Mouse (Mus musculus) liver, embryonic 14.5 days (tissue): ENCODE results near the gene Gramd1b. TPM values are rescaled to one million over a fixed set of nuclear protein-coding genes. Genes with fewer than 3 reads are reported as not detected.

Experiments
- ATAC-seq: fragments of 200-750 bp; cut with Nextera tagmentation; 2 replicates; pipeline ENCODE4 v1.8.0; 2017; ENCODE audit warnings: moderate number of reproducible peaks, mild to moderate bottlenecking, moderate library complexity; ENCODE audit not compliant: insufficient read depth
- DNase-seq, 3 experiments: peaks; one replicate each; pipeline ENCODE4 v3.0.0-alpha.2; 2012 to 2013; ENCODE audit warnings: low read depth in 3 of 3, low spot score in 3 of 3
- H3K27ac ChIP-seq: fragments of 300-500 bp; sonication (generic); 2 replicates; pipeline ENCODE4 v1.5.1; 2014; ENCODE audit warnings: moderate library complexity, mild to moderate bottlenecking, control low read depth, inconsistent platforms
- H3K27me3 ChIP-seq: fragments of 300-500 bp; sonication (generic); 2 replicates; pipeline ENCODE4 v1.6.1; 2014; ENCODE audit warnings: mild to moderate bottlenecking, low read length, moderate library complexity; ENCODE audit not compliant: control insufficient read depth, insufficient read depth
- H3K36me3 ChIP-seq: fragments of 300-500 bp; sonication (generic); replicated peaks from 2 replicates; pipeline ENCODE4 v1.6.1; 2014; ENCODE audit warnings: low read depth; ENCODE audit not compliant: control insufficient read depth, insufficient read depth
- H3K4me1 ChIP-seq, 2 experiments: fragments of 200-500 bp in 1 of 2; fragments of 300-500 bp in 1 of 2; sonication (generic) in 1 of 2; replicated peaks; 2 replicates each; pipeline ENCODE4 v1.6.1; 2012 to 2014; ENCODE audit warnings: antibody characterized with exemption in 1 of 2, inconsistent platforms in 1 of 2, low read length in 1 of 2; ENCODE audit not compliant: control insufficient read depth in 2 of 2, insufficient read depth in 2 of 2
- H3K4me2 ChIP-seq: fragments of 300-500 bp; sonication (generic); 2 replicates; pipeline ENCODE4 v1.6.1; 2014; ENCODE audit warnings: low read depth, mild to moderate bottlenecking, control low read depth, moderate library complexity
- H3K4me3 ChIP-seq, 2 experiments: fragments of 200-500 bp in 1 of 2; fragments of 300-500 bp in 1 of 2; sonication (generic) in 1 of 2; 2 replicates each; pipeline ENCODE4 v1.5.1; 2012 to 2014; ENCODE audit warnings: low read depth in 2 of 2, low read length in 2 of 2, mild to moderate bottlenecking in 2 of 2, control low read depth in 1 of 2, inconsistent platforms in 1 of 2, moderate library complexity in 1 of 2; ENCODE audit not compliant: insufficient read depth in 1 of 2
- H3K9ac ChIP-seq: fragments of 300-500 bp; sonication (generic); replicated peaks from 2 replicates; pipeline ENCODE4 v1.6.1; 2014; ENCODE audit warnings: mild to moderate bottlenecking, control low read depth, moderate library complexity
- H3K9me3 ChIP-seq: fragments of 300-500 bp; sonication (generic); 2 replicates; pipeline ENCODE4 v1.6.1; 2016; ENCODE audit warnings: low read length, mixed read lengths; ENCODE audit not compliant: control insufficient read depth
- CTCF ChIP-seq: IDR thresholded peaks from 2 replicates; pipeline ENCODE4 v1.5.1; 2016; ENCODE audit warnings: antibody characterized with exemption, low read depth, control low read depth
- EP300 ChIP-seq: IDR thresholded peaks from 2 replicates; pipeline ENCODE4 v1.6.1; 2016; ENCODE audit warnings: antibody characterized with exemption, low read depth
- WGBS: fragments of 180-500 bp; shearing (Covaris S2); extraction: QIAGEN DNeasy Blood & Tissue Kit; methylation state at CpG from one replicate; pipeline ENCODE4 v1.1.7; 2014; ENCODE audit not compliant: insufficient replicate concordance; 5-methylcytosine and 5-hydroxymethylcytosine counted together
- polyA plus RNA-seq, 2 experiments: library from polyadenylated mRNA; depleted of rRNA in 1 of 2; stranded (reverse) in 1 of 2; unstranded in 1 of 2; fragments of >200 nt; fragmentation: Nextera tagmentation in 1 of 2; extraction: Ambion mirVana in 1 of 2; gene quantifications; 2 replicates each; pipeline versions ENCODE4 v1.2.1 to v1.2.3; 2012 to 2014

Gene Gramd1b
- polyA plus RNA-seq, 2 experiments = 0.71 to 1.0 TPM

DNA sequence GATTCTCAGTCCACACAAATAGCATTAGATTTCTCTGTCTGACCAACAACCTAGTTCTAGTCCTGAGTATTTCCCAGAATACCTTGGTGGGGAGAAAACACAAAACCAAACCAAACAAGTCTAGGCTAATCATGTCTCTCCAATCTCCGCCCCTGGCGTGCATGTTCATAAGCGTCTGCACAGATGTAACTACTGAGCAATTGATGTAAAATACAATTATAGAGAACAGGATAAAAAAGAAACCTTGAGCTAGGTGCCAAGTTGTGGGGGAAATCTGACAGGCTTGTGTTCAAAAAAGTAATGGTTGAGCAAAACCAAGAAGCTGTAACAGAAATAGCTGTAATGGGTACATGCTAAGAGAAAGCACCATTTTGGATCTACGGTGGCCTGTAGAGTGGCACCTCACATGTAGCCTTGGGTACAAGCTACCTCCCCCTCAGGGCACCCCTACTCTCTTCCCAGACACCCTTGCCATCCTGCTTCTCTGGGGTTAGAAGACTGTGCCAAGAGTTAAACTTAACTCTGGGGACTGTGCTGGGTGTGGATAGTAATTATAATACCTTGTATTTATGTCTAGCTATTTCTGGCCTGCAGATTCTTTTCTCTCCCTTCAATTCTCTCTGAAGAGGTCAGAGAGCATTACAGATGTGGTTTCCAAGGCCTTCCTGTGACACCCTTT is 174.3 kb downstream of the Gramd1b start:
- no peak overlapping the region for H3K27ac ChIP-seq
- H3K4me2 ChIP-seq = no peak overlapping the region
- no peak for TF ChIP-seq CTCF
- TF ChIP-seq EP300 = no peak
- H3K4me3 ChIP-seq = no peak overlapping the region
- no peak for DNase-seq
- no peaks in the 10 kb centered on the region for H3K4me1 ChIP-seq
- H3K36me3 ChIP-seq = no peaks in the 10 kb centered on the region
- ATAC-seq = no peak
- no peaks in the 10 kb centered on the region for H3K27me3 ChIP-seq
- no peaks in the 10 kb centered on the region for H3K9me3 ChIP-seq
- 72% methylated on average over 4 of the region's 4 CpGs for WGBS
- H3K9ac ChIP-seq = no peak overlapping the region

DNA sequence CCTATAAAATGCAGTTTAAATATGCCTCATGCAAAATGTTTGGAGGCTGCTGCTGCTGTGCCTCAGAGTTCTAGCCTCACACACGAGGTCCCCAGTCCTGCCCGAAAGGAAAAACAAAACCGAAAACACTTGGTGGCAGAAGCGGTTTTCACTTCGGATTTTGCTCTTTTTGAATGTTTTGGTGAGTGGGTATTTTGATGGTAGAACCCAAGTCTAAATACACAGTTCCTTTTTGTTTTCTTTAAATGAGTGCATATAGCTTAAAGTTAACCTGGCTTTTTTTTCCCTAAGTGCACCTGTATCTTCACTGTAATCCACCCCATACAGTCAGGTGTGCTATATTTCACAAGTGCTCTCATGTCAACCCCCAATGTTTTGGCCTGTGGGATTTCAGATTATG is 174.8 kb downstream of the Gramd1b start:
- H3K9me3 ChIP-seq = no peaks in the 10 kb centered on the region
- DNase-seq (no peak), ATAC-seq (no peak)
- H3K4me1 ChIP-seq = no peaks in the 10 kb centered on the region
- H3K9ac ChIP-seq = no peak overlapping the region
- no peak overlapping the region for H3K27ac ChIP-seq
- no peak for TF ChIP-seq EP300
- TF ChIP-seq CTCF = no peak
- H3K27me3 ChIP-seq = no peaks in the 10 kb centered on the region
- no peak overlapping the region for H3K4me2 ChIP-seq
- H3K4me3 ChIP-seq = no peak overlapping the region
- WGBS = 75% methylated on average over 5 of the region's 5 CpGs
- no peaks in the 10 kb centered on the region for H3K36me3 ChIP-seq

DNA sequence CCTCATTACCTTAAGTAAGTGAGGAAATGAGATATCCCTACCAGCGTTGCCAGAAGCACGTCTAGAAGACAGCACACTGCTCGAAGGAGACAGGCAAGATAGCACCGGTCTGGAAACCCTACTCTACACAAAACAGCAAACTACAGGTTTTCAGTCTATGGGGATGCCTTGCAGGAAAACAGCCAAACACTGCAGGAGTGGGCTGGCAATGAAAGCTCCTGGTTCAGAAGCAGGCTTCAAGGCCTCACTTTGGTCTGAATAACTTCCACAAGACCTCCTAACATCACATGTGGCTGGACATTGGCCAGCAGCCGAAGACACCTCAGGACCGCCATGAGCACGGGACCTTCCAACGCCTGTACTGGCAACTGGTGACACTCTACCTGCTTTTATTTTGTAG is 175.8 kb downstream of the Gramd1b start:
- no peaks in the 10 kb centered on the region for H3K9me3 ChIP-seq
- no peak overlapping the region for H3K9ac ChIP-seq
- H3K27me3 ChIP-seq = no peaks in the 10 kb centered on the region
- WGBS = 76% methylated on average over 8 of the region's 8 CpGs
- no peak overlapping the region for H3K27ac ChIP-seq
- TF ChIP-seq CTCF (no peak), EP300 (no peak)
- H3K4me1 ChIP-seq = no peaks in the 10 kb centered on the region
- H3K4me3 ChIP-seq = no peak overlapping the region
- no peaks in the 10 kb centered on the region for H3K36me3 ChIP-seq
- ATAC-seq (no peak), DNase-seq (no peak)
- no peak overlapping the region for H3K4me2 ChIP-seq

DNA sequence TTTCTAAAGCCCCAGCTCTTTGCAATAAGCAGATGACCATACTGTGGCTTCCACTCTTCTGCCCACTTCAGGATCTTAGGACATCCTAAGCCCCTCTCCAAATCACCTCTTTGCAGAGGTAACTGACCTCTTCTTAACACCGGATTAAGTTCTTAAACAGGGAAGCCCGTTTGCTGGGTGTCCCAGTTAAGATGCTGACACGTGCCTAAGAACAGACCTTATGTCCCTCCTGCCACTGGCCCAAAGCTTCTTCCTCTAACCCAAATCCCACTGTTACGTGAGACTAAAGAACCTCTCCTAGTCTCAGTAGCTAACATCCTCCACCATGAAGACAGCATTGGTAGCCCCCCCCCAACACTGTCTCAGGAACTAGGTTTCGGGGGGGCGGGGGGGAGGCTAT is 177.6 kb downstream of the Gramd1b start:
- TF ChIP-seq EP300 = no peak
- no peak for TF ChIP-seq CTCF
- Histone ChIP-seq H3K9ac (no peak overlapping the region), H3K4me1 (no peaks in the 10 kb centered on the region), H3K4me3 (no peak overlapping the region), H3K9me3 (no peaks in the 10 kb centered on the region), H3K27me3 (no peaks in the 10 kb centered on the region), H3K27ac (no peak overlapping the region), H3K36me3 (no peaks in the 10 kb centered on the region), H3K4me2 (no peak overlapping the region)
- no peak for DNase-seq
- 72% methylated on average over 6 of the region's 6 CpGs for WGBS
- no peak for ATAC-seq

DNA sequence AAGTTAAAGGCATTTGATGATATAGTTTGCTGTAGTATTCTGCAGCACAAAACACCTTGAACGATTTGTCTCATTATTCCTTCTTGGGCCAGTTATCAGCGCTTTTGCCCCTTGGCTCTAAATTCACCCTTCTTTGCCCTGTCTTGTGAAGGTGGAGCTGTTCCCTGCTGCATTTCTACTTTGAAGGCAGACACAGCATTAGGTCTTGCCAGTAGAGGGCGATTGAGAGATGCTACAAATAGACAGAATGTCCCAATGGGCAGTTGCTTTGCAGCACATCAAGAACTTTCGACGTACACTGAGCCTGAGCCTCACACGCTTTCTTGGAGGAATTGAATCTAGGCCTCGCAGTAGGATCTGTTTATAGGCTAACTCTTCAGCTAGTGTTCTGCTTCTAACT is 180.5 kb downstream of the Gramd1b start:
- Histone ChIP-seq H3K27ac (no peak overlapping the region), H3K27me3 (no peaks in the 10 kb centered on the region), H3K4me3 (no peak overlapping the region), H3K4me1 (no peaks in the 10 kb centered on the region), H3K36me3 (no peaks in the 10 kb centered on the region), H3K4me2 (no peak overlapping the region), H3K9me3 (no peaks in the 10 kb centered on the region), H3K9ac (no peak overlapping the region)
- peak in 2 of 3 experiments; percentile 2 to 16 for DNase-seq
- TF ChIP-seq EP300 (no peak), CTCF (peak; percentile 58)
- ATAC-seq = no peak
- WGBS = 24% methylated on average over 7 of the region's 7 CpGs
